Mouse (Mus musculus) hindbrain, embryonic 10.5 days (tissue): ENCODE measurements around the gene Taf5. TPM values are rescaled to one million over a fixed set of nuclear protein-coding genes. Genes with fewer than 3 reads are reported as not detected.

Experiments
- DNase-seq: peaks from one replicate; pipeline ENCODE4 v3.0.0-alpha.2; 2017; ENCODE audit warnings: low spot score
- H3K27ac ChIP-seq: fragments of 300-500 bp; sonication (generic); 2 replicates; pipeline ENCODE4 v1.5.1; 2016; ENCODE audit warnings: mild to moderate bottlenecking, moderate library complexity
- H3K27me3 ChIP-seq: fragments of 300-500 bp; sonication (generic); 2 replicates; pipeline ENCODE4 v1.6.1; 2016; ENCODE audit warnings: mild to moderate bottlenecking; ENCODE audit not compliant: poor library complexity, insufficient read depth, severe bottlenecking
- H3K36me3 ChIP-seq: fragments of 300-500 bp; sonication (generic); 2 replicates; pipeline ENCODE4 v1.6.1; 2016; ENCODE audit warnings: mild to moderate bottlenecking, moderate library complexity
- H3K4me1 ChIP-seq: fragments of 300-500 bp; sonication (generic); replicated peaks from 2 replicates; pipeline ENCODE4 v1.6.1; 2016; ENCODE audit warnings: mild to moderate bottlenecking
- H3K4me3 ChIP-seq: fragments of 300-500 bp; sonication (generic); 2 replicates; pipeline ENCODE4 v1.5.1; 2016; ENCODE audit warnings: mild to moderate bottlenecking, moderate library complexity
- H3K9me3 ChIP-seq: fragments of 300-500 bp; sonication (generic); 2 replicates; pipeline ENCODE4 v1.6.1; 2016; ENCODE audit warnings: mild to moderate bottlenecking, moderate library complexity
- WGBS: fragments of 180-500 bp; shearing (Covaris S2); methylation state at CpG from one replicate; pipeline ENCODE4 v1.1.7; 2016; 5-methylcytosine and 5-hydroxymethylcytosine counted together
- polyA plus RNA-seq: library from polyadenylated mRNA; unstranded; fragments of >200 nt; fragmentation: Nextera tagmentation; extraction: Ambion mirVana; gene quantifications from 2 replicates; pipeline ENCODE4 v1.2.1, GENCODE M21; 2016

The Taf5 gene
- polyA plus RNA-seq, 1 experiment from 2014 or later, result 7.0 TPM

DNA sequence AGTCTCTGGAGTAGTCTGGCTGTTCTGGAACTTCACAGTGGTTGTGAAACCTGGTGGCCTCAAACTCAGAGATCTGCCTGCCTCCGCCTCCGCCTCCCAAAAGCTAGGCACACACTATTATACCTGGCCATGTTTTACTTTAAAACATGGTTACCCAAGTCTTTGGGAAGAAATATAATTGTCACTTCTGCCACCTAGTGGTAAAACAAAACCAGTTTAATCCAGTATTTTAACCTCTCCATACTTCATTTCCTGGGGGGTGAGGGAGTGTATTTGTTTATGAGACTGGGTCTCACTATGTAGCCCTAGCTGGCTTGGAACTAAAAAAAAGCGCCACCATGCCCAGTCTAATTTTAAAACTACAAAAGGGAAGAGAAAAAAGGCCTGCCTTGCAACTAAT is 23.9 kb upstream of the Taf5 start:
- no peak for DNase-seq
- peaks cover 94% of the 10 kb centered on the region for H3K36me3 ChIP-seq
- 94% methylated on average over 3 of the region's 3 CpGs for WGBS

DNA sequence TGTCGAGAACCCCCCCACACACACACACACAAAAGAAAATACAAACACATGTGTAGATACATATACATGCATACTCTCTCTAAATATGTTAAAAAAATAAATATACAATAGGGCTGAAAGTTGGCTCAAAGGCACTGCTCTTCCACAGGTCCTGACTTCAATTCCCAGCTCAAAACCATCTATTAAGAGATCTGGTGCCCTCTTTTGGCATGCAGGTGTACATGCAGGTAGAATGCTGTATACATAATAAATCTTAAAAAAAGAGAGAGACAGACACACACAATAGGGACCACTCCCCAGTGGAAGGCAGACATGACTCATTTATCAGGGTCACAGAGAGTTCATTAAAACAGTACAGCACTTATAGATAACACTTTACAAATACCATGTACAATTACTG is 21.2 kb upstream of the Taf5 start:
- H3K27ac ChIP-seq, result no peak overlapping the region
- H3K36me3 ChIP-seq, result peaks cover 67% of the 10 kb centered on the region
- no peaks in the 10 kb centered on the region for H3K27me3 ChIP-seq
- WGBS, result 94% methylated on average over 1 of the region's 1 CpGs
- H3K4me1 ChIP-seq, result peaks cover 28% of the 10 kb centered on the region
- DNase-seq, result no peak
- no peaks in the 10 kb centered on the region for H3K9me3 ChIP-seq
- H3K4me3 ChIP-seq, result no peak overlapping the region

More for the DNA sequence above, 23.9 kb upstream of the Taf5 start:
- Histone ChIP-seq H3K27ac (no peak overlapping the region), H3K9me3 (no peaks in the 10 kb centered on the region), H3K4me3 (no peak overlapping the region), H3K27me3 (no peaks in the 10 kb centered on the region), H3K4me1 (peaks cover 3% of the 10 kb centered on the region; the same call in 1 of the 2 replicates)

DNA sequence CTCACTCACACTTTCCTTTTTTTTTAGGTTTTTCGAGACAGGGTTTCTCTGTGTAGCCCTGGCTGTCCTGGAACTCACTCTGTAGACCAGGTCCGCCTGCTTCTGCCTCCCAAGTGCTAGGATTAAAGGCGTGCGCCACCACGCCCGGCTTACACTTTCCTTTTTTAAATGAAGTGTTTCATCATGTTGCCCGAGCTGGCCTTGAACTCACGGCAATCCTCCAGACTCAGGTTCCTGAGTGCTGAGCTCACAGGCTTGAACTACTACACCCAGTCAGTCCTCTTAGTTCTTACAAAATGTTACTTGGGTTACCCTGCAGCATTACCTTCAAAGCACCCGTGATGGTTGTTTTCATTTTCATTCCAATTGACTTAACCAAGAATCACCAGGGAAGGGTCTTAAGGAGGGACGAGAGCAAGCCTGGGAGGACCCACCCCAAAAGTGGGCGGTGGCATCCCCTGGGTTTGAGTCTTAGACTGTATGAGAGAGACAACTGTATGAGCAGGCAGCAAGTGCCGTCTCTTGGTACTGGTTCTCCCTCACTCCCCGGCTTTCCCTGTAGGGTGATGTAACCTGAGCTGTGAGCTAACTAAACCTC is 20.2 kb upstream of the Taf5 start:
- Histone ChIP-seq H3K27me3 (no peaks in the 10 kb centered on the region), H3K4me1 (peaks cover 28% of the 10 kb centered on the region), H3K9me3 (no peaks in the 10 kb centered on the region), H3K27ac (no peak overlapping the region), H3K36me3 (peaks cover 59% of the 10 kb centered on the region), H3K4me3 (no peak overlapping the region)
- DNase-seq, result no peak
- WGBS, result 87% methylated on average over 13 of the region's 13 CpGs

DNA sequence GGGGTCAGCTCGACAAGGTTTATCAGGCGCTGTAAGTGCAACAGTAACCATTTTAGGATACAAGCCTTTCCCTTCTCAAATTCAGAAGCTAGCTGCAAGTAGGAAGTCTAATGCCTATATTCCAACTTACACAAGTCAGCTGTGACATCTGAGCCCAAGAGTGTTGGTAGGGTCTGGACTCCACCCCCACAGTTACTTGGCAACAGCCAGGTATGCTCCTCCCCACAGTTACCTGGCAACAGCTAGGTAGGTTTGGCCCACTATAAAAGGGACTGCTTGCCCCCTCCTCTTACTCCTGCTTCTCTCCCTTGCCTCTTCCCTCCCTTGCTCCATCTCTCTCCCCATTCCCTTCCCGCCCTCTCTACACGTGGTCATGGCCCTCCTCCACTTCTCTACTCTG is 18.5 kb upstream of the Taf5 start:
- no peak for DNase-seq
- Histone ChIP-seq H3K4me3 (peak overlapping the region; percentile 83), H3K27me3 (no peaks in the 10 kb centered on the region), H3K27ac (no peak overlapping the region), H3K36me3 (peaks cover 42% of the 10 kb centered on the region), H3K9me3 (no peaks in the 10 kb centered on the region), H3K4me1 (peaks cover 28% of the 10 kb centered on the region)
- WGBS, result 68% methylated on average over 4 of the region's 4 CpGs

DNA sequence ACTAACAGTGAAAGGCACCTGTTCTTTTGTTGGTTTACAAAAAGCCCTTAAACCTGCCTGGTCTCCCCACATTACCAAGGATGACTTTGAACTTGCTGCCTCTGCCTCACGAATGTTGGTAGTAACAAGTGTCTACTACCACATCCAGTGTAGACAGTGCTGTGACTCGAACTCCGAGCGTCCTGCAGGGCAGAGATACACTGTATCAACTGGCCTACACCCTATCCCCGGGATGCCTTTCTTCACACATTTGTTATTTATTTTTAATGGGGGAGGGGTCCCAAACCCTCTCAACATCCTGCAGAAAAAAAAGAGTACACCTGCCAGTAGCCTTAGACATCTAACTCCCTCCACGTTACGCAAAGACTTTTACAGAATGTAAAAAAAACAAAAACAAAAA is 17.7 kb upstream of the Taf5 start:
- Histone ChIP-seq H3K27me3 (no peaks in the 10 kb centered on the region), H3K4me1 (peaks cover 28% of the 10 kb centered on the region), H3K4me3 (peak overlapping the region; percentile 83), H3K27ac (peak overlapping the region; percentile 96), H3K9me3 (no peaks in the 10 kb centered on the region), H3K36me3 (peaks cover 34% of the 10 kb centered on the region)
- no peak for DNase-seq
- 12% methylated on average over 7 of the region's 7 CpGs for WGBS

DNA sequence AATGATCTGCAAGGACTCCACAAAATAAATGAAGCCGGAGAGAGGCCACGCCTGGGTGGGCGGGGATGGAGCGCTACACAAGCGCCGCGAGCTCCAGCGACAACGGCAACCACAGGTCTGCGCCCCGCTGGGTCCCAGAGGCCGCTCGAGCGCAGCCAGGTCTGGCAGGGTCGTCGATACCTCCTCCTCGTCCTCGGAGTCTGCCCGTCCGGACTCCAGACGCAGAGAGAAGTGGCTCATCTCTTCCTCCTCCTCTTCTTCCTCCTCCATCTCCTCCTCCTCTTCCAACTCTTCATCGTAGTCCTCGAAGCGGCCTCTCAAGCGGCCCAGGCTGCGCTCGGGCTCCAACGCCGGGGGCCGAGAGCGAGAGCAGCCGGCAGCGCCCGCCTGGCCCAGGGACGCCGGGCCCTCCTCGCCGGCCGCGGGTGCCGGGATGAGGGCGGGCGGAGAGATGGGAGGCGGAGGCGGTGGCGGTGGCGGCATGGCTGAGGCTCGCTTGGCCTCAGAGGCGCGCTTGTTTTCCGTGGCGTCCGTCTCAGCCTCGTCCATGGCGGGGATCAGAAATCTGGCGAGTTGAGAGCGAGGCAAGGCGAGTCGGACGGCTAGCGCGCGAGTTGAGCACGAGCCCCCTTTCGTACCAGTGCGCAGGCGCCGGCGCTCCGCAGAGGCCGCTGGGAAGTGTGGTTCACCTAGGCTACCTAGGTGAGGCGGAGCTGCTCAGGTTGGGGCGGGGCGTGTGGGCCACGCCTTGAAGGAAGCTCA is 17.1 kb upstream of the Taf5 start, which contains the start of gene Pcgf6:
Gene Pcgf6 (minus strand): TSS at position 636 of the 762 bp plus-strand sequence.
- peak within 1 kb of the TSS; percentile 83 for H3K4me3 ChIP-seq
- peak within 1 kb of the TSS; percentile 96 for H3K27ac ChIP-seq
- peaks cover 28% of the 10 kb centered on the region for H3K4me1 ChIP-seq
- DNase-seq, result peak; percentile 86
- H3K36me3 ChIP-seq, result peaks cover 30% of the 10 kb centered on the region
- H3K9me3 ChIP-seq, result no peaks in the 10 kb centered on the region
- H3K27me3 ChIP-seq, result no peaks in the 10 kb centered on the region
- WGBS, result under 1% methylated on average over 75 of the region's 75 CpGs

DNA sequence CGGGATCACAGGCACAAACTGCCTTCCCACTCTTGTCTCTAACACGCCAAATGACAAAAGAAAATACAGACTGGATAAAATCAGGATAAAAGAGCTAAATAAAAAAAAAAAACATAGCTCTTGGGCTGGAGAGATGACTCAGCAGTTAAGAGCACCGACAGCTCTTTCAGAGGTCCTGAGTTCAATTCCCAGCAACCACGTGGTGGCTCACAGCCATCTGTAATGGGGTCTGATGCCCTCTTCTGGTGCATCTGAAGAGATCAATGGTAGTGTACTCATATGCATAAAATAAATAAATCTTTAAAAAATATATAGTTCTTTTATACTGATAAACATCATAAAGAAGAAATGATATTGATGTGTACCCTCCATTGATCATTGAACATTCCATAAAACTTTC is 14.6 kb upstream of the Taf5 start:
- Histone ChIP-seq H3K9me3 (no peaks in the 10 kb centered on the region), H3K36me3 (peaks cover 5% of the 10 kb centered on the region), H3K4me1 (peaks cover 25% of the 10 kb centered on the region), H3K27ac (no peak overlapping the region), H3K4me3 (no peak overlapping the region), H3K27me3 (no peaks in the 10 kb centered on the region)
- no peak for DNase-seq
- 83% methylated on average over 4 of the region's 4 CpGs for WGBS

DNA sequence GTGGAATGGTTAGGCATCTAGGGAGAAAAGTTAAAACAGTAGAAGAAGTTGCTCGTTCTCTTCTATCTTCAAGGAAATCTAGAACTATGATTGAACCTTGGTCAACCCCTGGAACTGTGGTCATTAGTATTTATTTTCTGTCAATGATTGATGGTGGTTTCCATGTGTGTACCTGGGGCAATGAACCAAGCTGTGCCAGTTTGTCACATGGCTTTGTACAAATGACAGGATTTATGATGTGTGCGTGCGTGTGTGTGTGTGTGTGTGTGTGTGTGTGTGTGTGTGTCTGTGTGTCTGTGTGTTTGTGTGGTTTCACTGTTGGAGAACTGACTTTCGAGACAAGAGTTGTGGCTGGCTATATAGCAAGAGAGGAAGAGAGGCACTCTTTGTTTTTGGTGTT is 14.1 kb upstream of the Taf5 start:
- no peaks in the 10 kb centered on the region for H3K9me3 ChIP-seq

DNA sequence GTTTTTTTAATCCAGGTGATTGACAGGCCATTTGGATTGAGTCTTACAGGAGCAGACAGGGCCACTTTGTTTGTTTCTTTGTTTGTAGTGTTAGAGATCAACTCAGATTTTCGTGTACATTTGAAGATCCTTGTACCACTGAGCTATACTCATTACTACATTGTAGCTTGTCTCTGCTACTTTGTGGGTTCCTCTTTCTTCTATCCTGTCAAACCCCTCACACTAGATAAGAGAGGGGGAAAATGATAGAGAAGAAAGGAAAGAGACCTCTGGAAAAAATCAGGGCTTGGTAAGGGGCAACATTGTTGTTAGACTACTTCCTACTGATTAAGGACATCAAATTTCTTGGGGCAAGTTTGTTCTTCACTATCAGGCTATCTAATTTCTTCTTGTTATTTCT is 9.9 kb upstream of the Taf5 start:
- Histone ChIP-seq H3K27ac (no peak overlapping the region), H3K9me3 (no peaks in the 10 kb centered on the region), H3K36me3 (no peaks in the 10 kb centered on the region), H3K27me3 (no peaks in the 10 kb centered on the region), H3K4me1 (no peaks in the 10 kb centered on the region), H3K4me3 (no peak overlapping the region)
- 73% methylated on average over 1 of the region's 1 CpGs for WGBS
- DNase-seq, result no peak

More for the DNA sequence above, 14.1 kb upstream of the Taf5 start:
- H3K36me3 ChIP-seq, result no peaks in the 10 kb centered on the region; the same call in 1 of the 2 replicates
- no peaks in the 10 kb centered on the region for H3K27me3 ChIP-seq
- DNase-seq, result no peak
- no peak overlapping the region for H3K27ac ChIP-seq
- no peak overlapping the region for H3K4me3 ChIP-seq
- 85% methylated on average over 4 of the region's 4 CpGs for WGBS
- H3K4me1 ChIP-seq, result peaks cover 25% of the 10 kb centered on the region

DNA sequence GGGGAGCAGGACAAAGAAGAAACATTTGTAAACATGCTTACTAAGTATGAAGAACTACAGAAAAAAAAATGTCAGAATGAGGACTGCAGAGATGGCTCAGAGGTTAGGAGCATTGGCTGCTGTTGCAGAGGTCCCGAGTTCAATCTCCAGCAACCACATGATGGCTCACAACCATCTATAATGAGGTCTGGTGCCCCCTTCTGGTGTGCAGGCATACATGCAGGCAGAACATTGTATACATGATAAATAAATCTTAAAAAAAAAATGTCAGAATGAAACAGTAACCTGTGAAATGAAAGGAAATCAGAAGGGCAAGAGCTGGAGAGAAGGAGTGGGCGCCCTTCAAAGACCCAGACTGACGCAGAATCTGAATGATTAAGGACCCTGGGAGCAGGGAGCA is 1.7 kb upstream of the Taf5 start:
- H3K4me1 ChIP-seq, result peaks cover 19% of the 10 kb centered on the region
- no peaks in the 10 kb centered on the region for H3K27me3 ChIP-seq
- no peak for DNase-seq
- H3K4me3 ChIP-seq, result no peak overlapping the region
- 87% methylated on average over 3 of the region's 3 CpGs for WGBS
- H3K9me3 ChIP-seq, result no peaks in the 10 kb centered on the region
- H3K27ac ChIP-seq, result no peak overlapping the region
- H3K36me3 ChIP-seq, result peaks cover 3% of the 10 kb centered on the region

DNA sequence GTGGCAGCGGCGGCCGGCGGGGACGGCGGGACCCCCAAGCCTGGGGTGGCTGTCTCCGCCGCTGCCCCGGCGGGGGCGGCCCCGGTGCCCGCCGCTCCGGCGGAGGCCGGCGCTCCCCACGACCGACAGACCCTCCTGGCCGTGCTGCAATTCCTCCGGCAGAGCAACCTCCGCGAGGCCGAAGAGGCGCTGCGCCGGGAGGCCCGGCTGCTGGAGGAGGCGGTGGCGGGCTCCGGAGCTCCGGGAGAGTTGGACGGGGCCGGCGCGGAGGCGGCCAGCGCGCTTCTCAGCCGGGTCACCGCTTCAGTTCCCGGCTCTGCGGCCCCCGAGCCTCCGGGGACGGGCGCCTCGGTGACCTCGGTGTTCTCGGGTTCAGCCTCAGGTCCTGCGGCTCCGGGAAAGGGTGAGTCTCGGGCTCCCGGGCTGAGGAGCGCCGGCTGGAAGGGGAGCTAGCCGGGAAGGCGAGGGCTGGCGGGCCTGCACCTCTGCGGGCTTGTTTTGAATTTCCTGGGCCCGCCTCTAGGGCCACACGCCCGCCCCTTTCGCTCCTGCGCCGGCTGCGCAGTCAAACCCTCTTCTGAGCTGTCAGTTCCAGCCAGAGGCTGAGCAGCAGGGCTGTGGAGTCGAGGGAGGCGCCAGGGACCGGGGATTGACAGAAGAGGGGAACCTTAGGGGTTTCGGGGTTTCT is 522 bp downstream of the Taf5 start:
- H3K9me3 ChIP-seq, result no peaks in the 10 kb centered on the region
- peaks cover 25% of the 10 kb centered on the region for H3K36me3 ChIP-seq
- H3K4me3 ChIP-seq, result peak overlapping the region; percentile 99
- peak overlapping the region; percentile 96 for H3K27ac ChIP-seq
- WGBS, result under 1% methylated on average over 72 of the region's 72 CpGs
- no peaks in the 10 kb centered on the region for H3K27me3 ChIP-seq
- H3K4me1 ChIP-seq, result peaks cover 19% of the 10 kb centered on the region
- DNase-seq, result peak; percentile 87

DNA sequence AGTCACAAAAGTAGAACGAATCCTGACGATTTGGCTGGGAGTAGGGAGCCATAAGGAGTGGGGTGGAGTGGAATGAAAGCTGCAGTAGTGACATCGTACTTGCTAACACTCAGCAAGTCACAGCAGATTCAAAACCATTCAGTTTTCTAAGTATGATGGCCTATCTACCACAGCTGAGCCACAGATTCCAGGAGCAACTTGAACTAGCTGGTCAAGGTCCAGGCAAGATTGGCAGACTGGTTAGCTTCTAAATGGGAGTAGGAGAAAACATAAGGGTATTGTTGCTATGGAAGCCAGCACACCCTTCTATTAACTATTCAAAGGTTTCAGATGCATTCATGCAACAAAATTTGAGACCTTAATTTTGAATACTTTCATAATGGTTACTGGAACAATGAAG is 20.7 kb downstream of the Taf5 start:
- Histone ChIP-seq H3K27me3 (no peaks in the 10 kb centered on the region), H3K36me3 (peaks cover 59% of the 10 kb centered on the region), H3K9me3 (no peaks in the 10 kb centered on the region), H3K27ac (no peak overlapping the region), H3K4me1 (peaks cover 24% of the 10 kb centered on the region), H3K4me3 (no peak overlapping the region)
- WGBS, result 92% methylated on average over 3 of the region's 3 CpGs
- no peak for DNase-seq
